Mouse (Mus musculus) embryo, embryonic 10 days (tissue): Measurements from ENCODE around the gene Dcxr.
A peak's percentile ranks its signal among the peaks of the same experiment; 100 is the strongest.
"Not testable (repeated sequence)": the region's sequence is repeated elsewhere in the genome, so short reads cannot be mapped to it uniquely, and the experiment has no call there.

Experiments used
- DNase-seq: peaks from one replicate; pipeline ENCODE4 v3.0.0-alpha.2; 2015; ENCODE audit warnings: low spot score

The Dcxr gene

GRCm38 (mm10) chr11:120707969-120708368, 19.1 kb downstream of the Dcxr start:
- DNase-seq, result no peak

GRCm38 (mm10) chr11:120707225-120707624, 19.9 kb downstream of the Dcxr start:
- DNase-seq, result peak; percentile 73

DNA sequence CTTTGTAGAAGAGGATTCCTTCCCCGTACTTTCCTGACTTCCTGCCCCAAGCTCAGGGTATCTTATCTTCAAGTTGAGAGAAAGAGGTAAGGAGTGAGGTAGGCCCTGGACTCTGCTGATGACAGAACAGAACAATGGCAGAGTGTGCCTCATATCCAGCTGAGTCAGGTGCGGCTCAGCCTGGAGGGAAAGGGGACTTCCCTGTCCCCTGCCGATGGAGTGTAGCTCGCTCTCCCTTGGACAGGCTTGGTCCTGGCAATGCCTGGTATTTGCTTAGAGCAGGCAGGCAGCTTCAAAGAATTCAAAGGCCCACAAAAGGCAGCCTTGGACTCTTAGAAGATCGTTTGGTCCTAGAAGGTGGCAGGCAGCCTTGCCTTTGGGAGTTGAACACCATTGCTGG, 21.0 kb downstream of the Dcxr start:
- no peak for DNase-seq

- peak; percentile 66 for DNase-seq
These were observed 22.4 kb downstream of the Dcxr start for GRCm38 (mm10) chr11:120704486-120705325.

- DNase-seq, result no peak
These were observed 23.2 kb downstream of the Dcxr start for GRCm38 (mm10) chr11:120703696-120704454.

DNA sequence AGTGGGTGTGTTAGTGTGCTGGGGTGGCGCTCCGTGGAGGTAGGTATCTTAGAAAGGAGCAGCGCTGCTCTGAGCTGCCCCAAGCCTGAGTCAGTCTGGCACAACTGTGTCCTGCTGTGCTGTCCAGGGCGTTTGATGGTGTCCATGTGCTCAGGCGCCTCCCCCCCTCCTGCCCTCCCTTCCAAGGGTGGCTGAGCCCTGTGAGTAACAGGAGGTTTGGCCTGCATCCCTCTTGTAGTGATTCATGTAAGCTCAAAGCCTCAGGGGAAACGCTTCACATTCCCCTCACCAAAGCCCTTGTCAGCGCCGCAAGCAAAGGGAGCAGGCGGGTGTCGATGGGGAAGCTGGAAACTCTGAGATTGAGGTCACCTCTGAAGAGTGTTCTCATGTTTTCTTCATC, 29.3 kb downstream of the Dcxr start:
- DNase-seq, result peak; percentile 43

GRCm38 (mm10) chr11:120696568-120696967, 30.5 kb downstream of the Dcxr start:
- DNase-seq, result no peak

DNA sequence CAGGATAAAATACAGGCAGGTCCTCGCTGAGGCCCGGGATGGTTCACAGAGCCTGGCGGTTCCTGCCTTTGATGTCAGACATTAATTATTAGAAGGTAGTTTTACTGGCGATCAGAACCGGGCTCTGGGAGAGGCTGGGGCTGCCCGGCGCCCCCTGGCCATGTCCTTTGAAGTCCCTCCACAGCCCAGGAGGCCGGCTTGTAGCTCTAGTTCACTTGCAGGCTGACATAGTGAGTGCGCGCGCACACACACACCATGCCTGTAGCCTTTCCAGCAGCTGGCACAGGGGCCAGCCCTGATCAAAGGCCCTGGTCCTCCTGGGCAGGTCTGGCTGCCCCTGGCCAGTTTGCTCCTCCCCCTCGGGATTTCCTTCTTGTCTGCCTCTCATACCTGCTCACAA, 31.4 kb downstream of the Dcxr start:
- peak; percentile 76 for DNase-seq

GRCm38 (mm10) chr11:120695184-120695583, 31.9 kb downstream of the Dcxr start:
- DNase-seq, result peak; percentile 72

DNA sequence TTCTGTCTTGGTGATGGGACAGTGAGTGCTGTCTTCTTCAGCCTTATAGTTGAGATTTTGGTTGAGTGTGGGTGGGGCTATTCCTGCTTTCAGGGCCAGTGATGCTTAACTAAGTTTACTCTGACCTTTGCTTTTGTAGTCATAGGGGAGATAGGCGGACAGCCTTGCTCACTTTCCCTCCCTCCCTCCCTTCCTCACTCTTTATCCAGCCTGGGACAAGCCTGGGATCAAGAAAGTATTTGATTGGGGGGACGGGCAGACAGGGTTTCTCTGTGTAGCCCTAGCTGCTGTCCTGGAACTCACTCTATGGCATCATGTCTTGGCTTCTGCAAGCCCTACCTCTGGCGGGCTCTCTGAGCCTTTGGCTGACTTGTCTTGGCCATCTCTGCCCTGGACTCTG, 33.6 kb downstream of the Dcxr start:
- no peak for DNase-seq

GRCm38 (mm10) chr11:120692471-120693011, 34.5 kb downstream of the Dcxr start:
- no peak for DNase-seq

DNA sequence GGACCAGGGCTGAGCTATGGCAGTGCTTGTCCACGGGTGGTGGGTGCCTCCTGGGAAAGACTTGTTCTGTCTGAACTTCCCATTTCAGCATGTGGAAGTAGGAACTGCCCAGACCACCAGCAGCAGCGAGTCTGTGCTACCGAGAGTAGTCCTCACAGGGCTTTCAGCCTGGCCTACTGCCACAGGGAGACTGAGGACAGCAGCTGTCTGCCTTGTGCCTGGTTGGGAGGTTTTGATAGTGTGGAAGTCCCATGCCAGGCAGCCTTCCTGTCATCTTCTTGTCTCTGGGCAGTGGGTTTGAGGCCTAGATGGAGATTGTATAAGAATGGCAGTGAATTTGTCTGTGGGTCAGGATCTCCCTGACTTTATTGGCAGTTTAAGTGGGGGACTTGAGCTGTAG, 37.7 kb downstream of the Dcxr start:
- no peak for DNase-seq

- DNase-seq, result no peak
These were observed 40.3 kb downstream of the Dcxr start for GRCm38 (mm10) chr11:120686650-120687272.

GRCm38 (mm10) chr11:120684660-120685059, 42.4 kb downstream of the Dcxr start:
- no peak for DNase-seq

DNA sequence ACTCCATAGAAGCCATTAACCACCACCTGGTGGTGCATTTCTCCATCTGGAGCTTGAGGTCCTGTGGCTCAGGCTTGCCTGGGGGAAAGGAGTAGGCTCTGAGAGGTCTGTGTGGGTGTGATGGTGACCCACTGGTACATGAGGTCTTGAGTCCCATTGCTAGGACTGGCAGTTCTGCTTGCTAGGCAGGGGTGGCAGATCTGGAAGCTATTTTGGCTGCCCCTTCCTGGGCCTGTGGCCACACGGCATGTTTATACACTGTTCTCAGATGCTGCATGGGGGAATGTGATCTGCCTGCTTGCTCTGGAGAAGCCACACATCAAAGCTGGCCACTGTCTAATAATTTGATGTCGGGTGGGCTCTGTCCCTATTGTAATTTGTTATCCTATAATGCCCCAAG, 43.0 kb downstream of the Dcxr start:
- DNase-seq, result no peak

DNA sequence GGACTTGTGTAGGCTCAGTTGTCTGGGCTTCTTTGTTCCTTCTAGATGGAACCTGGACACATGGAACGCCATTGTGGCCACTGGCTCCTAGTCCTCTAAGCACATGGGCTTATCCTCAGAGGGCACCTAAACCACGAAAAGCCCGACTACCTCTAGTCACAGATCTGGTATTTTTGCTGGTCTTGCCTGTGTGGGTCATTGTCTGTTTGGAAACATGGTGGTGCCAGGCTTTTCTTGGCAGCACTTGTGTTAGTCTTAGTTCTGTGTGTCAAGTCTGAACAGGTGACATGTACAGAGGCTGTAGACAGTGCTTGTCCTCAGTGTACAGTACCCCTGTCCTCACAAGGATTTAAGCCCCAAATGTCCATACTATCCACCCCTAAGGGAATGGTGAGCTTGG, 43.5 kb downstream of the Dcxr start:
- DNase-seq, result no peak

DNA sequence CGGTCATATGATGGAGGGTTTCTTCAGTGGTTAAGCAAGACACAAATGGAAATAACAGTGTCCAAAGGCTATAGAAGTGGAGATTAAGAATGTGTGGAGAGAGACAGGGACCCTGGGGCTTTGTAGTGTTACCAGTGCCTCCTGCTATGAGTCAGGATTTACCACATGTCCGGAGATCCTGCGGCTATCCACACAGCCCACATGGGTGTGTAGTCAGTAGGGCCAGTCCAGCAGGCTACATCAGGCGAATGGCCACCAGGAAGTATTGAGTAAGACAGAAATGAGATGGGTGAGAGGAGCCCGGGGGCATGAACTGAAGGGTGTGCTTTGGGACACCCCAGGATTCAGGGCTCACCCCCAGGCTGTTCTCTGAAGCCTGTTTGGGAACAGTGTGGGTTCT, 44.4 kb downstream of the Dcxr start:
- no peak for DNase-seq

- DNase-seq, result peak; percentile 31
These were observed 47.2 kb downstream of the Dcxr start for GRCm38 (mm10) chr11:120679909-120680308.

DNA sequence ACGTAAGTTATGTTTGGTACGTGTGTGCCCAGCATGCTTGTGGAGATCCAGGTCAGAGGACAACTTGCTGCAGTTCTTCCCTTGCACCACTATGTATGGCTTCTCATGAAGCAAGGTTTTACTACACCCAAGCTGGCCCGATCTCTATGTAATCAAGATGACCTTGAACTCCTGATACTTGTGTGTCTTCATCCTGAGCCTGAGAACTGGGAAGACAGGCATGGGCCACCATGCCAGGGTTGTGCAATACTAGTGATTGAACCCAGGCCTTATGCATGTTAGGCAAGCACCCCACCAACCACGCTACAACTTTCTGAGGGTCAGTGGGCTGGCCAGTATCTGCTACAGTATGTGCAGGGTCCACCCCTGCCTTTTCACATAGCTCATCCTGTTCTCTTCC, 50.1 kb downstream of the Dcxr start:
- no peak for DNase-seq

- not testable (repeated sequence) for DNase-seq
These were observed 51.2 kb downstream of the Dcxr start for GRCm38 (mm10) chr11:120675875-120676274.
